Mouse (Mus musculus) liver, postnatal 0 days (tissue): Measurements from ENCODE around the gene Pgap3. TPM values are rescaled to one million over a fixed set of nuclear protein-coding genes. Genes with fewer than 3 reads are reported as not detected.

Experiments used
- ATAC-seq: fragments of 200-750 bp; cut with Nextera tagmentation; 2 replicates; pipeline ENCODE4 v1.8.0; 2017; ENCODE audit warnings: mild to moderate bottlenecking, moderate library complexity
- DNase-seq: peaks from one replicate; pipeline ENCODE4 v3.0.0-alpha.2; 2016
- H3K27ac ChIP-seq: fragments of 300-500 bp; sonication (generic); 2 replicates; pipeline ENCODE4 v1.5.1; 2014; ENCODE audit warnings: antibody characterized with exemption, moderate library complexity, mild to moderate bottlenecking, low read depth
- H3K27me3 ChIP-seq: fragments of 300-500 bp; sonication (generic); 2 replicates; pipeline ENCODE4 v1.6.1; 2014; ENCODE audit warnings: low read length, control low read depth, mixed read lengths; ENCODE audit not compliant: insufficient read depth
- H3K36me3 ChIP-seq: fragments of 300-500 bp; sonication (generic); replicated peaks from 2 replicates; pipeline ENCODE4 v1.6.1; 2014; ENCODE audit warnings: mild to moderate bottlenecking, control low read depth, low read length, moderate library complexity, mixed read lengths; ENCODE audit not compliant: insufficient read depth
- H3K4me1 ChIP-seq: fragments of 300-500 bp; sonication (generic); 2 replicates; pipeline ENCODE4 v1.6.1; 2014; ENCODE audit warnings: antibody characterized with exemption, mild to moderate bottlenecking, control low read depth; ENCODE audit not compliant: insufficient read depth
- H3K4me2 ChIP-seq: fragments of 300-500 bp; sonication (generic); 2 replicates; pipeline ENCODE4 v1.6.1; 2014; ENCODE audit warnings: low read depth, mild to moderate bottlenecking, low read length, moderate library complexity, mixed read lengths
- H3K4me3 ChIP-seq: fragments of 300-500 bp; sonication (generic); 2 replicates; pipeline ENCODE4 v1.5.1; 2014; ENCODE audit warnings: low read depth, low read length
- H3K9ac ChIP-seq: fragments of 300-500 bp; sonication (generic); replicated peaks from 2 replicates; pipeline ENCODE4 v1.6.1; 2014; ENCODE audit warnings: mild to moderate bottlenecking, moderate library complexity
- H3K9me3 ChIP-seq: fragments of 300-500 bp; sonication (generic); 2 replicates; pipeline ENCODE4 v1.6.1; 2016; ENCODE audit warnings: mild to moderate bottlenecking, control low read depth, low read length, mixed read lengths
- CTCF ChIP-seq: sonication (generic); IDR thresholded peaks from 2 replicates; pipeline ENCODE4 v1.5.1; 2016; ENCODE audit warnings: antibody characterized with exemption, low read depth
- EP300 ChIP-seq: IDR thresholded peaks from 2 replicates; pipeline ENCODE4 v1.6.1; 2016; ENCODE audit warnings: antibody characterized with exemption, low read depth, mild to moderate bottlenecking
- WGBS: fragments of 180-500 bp; shearing (Covaris S2); extraction: QIAGEN DNeasy Blood & Tissue Kit; methylation state at CpG from one replicate; pipeline ENCODE4 v1.1.7; 2014; ENCODE audit not compliant: insufficient replicate concordance; 5-methylcytosine and 5-hydroxymethylcytosine counted together
- polyA plus RNA-seq: library from polyadenylated mRNA; unstranded; fragments of >200 nt; fragmentation: Nextera tagmentation; extraction: Ambion mirVana; gene quantifications from 2 replicates; pipeline ENCODE4 v1.2.1, GENCODE M21; 2015

Pgap3 gene
- polyA plus RNA-seq, 1 experiment from 2014 or later = 3.0 TPM

DNA sequence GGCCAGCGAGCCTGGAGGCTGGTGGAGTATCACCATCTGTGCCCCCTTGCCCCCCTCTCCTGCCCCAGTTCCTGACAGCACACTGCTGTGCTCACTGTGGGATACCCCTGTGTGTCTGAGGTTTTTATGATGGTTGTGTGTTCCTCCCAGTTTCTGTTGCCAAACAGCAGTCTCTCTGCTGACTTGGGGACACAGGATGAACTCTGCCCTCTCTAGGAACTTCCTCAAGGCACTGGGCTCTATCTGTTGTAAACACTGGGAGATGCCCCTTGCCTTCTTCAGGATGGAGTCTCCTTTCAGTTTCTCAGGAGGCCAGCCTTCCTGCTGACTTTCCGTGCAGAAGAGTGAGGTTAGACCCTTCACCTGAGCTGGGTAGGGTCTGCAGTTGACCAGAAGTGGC is 13.9 kb upstream of the Pgap3 start:
- peak overlapping the region; percentile 75; the same call in 1 of the 2 replicates for H3K4me2 ChIP-seq
- H3K4me3 ChIP-seq = no peak overlapping the region
- no peaks in the 10 kb centered on the region for H3K9me3 ChIP-seq
- ATAC-seq = no peak
- 32% methylated on average over 2 of the region's 2 CpGs for WGBS
- TF ChIP-seq CTCF = no peak
- no peak for TF ChIP-seq EP300
- no peak overlapping the region for H3K27ac ChIP-seq
- no peaks in the 10 kb centered on the region for H3K36me3 ChIP-seq
- DNase-seq = no peak
- H3K9ac ChIP-seq = no peak overlapping the region
- H3K4me1 ChIP-seq = no peaks in the 10 kb centered on the region; the same call in none of the 2 replicates
- H3K27me3 ChIP-seq = peaks cover 39% of the 10 kb centered on the region

DNA sequence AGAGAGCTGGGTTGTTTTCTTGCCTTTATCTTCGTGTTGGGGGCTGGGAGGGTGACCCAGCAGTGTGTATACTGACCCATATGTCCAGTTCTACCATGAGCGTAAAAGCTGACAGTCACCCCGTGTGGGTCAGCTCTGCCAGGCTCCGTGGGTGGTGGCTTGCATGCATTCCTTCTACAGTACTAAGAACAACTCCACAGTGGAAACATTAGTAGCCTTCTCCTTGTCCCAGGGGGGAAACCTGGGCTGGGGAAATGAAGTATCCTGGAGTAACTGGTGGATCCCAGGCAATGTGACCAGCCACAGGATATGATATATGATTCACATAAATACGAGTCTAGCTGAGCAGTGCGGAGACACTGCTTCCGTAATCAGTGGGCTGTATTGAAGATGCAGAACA is 13.4 kb upstream of the Pgap3 start:
- Histone ChIP-seq H3K27me3 (peaks cover 39% of the 10 kb centered on the region), H3K4me2 (peak overlapping the region; percentile 75), H3K9ac (no peak overlapping the region), H3K27ac (no peak overlapping the region), H3K9me3 (no peaks in the 10 kb centered on the region), H3K4me3 (no peak overlapping the region), H3K4me1 (no peaks in the 10 kb centered on the region; the same call in none of the 2 replicates), H3K36me3 (no peaks in the 10 kb centered on the region)
- ATAC-seq (no peak), DNase-seq (no peak)
- TF ChIP-seq CTCF = no peak
- TF ChIP-seq EP300 = no peak
- WGBS = 25% methylated on average over 7 of the region's 7 CpGs

DNA sequence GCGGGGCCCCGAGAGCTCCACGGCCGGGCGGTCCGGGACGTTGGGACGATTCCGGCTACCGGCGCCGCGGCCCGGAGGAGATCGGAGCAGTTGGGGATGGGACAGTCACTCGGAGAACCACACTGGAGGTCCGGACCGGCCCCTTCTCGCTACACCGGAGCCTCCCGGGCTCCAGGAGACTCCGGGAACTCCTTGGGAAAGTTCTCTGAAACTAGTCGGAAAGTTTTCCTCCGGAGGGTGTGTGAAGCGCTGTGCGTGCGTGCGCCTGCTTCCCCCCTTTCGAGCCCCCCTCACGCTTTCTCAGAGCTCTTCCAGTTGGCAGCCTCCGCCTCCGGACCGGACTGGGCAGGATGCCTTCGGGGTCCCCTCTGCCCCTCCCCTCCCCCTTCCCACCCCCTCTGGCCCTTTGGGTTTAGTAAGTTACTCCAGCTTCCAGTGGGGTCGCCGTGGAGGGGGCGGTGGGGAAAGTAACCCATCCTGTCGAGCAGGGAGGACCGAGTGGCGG is 12.6 kb upstream of the Pgap3 start:
- H3K4me2 ChIP-seq = peak overlapping the region; percentile 75
- peak; percentile 62; the same call in 1 of the 2 replicates for ATAC-seq
- peak overlapping the region; percentile 39; the same call in 1 of the 2 replicates for H3K27ac ChIP-seq
- H3K36me3 ChIP-seq = no peaks in the 10 kb centered on the region
- peak overlapping the region; percentile 58 for H3K4me3 ChIP-seq
- TF ChIP-seq EP300 = no peak
- TF ChIP-seq CTCF = no peak
- H3K9ac ChIP-seq = peak overlapping the region; percentile 65
- no peaks in the 10 kb centered on the region; the same call in none of the 2 replicates for H3K4me1 ChIP-seq
- H3K27me3 ChIP-seq = peaks cover 39% of the 10 kb centered on the region
- no peak for DNase-seq
- H3K9me3 ChIP-seq = no peaks in the 10 kb centered on the region
- WGBS = 1% methylated on average over 39 of the region's 40 CpGs

DNA sequence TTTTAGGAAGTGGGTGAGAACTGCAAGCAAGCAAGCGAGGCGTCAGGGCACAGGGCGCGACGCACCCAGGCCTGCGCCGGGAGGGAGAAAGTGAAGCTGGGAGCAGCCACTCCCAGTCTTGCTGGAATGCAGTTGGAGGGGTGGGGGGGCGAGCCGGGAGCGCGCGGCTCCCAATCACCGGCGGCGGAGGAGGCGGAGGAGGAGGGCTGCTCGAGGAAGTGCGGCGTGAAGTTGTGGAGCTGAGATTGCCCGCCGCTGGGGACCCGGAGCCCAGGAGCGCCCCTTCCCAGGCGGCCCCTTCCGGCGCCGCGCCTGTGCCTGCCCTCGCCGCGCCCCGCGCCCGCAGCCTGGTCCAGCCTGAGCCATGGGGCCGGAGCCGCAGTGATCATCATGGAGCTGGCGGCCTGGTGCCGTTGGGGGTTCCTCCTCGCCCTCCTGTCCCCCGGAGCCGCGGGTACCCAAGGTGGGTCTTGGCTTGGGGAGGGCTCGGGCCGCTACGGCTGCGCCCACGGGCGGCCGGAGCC is 12.0 kb upstream of the Pgap3 start, which contains the start of gene Erbb2:
Gene Erbb2 (plus strand): TSS at position 198 of the 524 bp plus-strand sequence.
- Histone ChIP-seq H3K9me3 (no peaks in the 10 kb centered on the region), H3K4me1 (no peaks in the 10 kb centered on the region; the same call in none of the 2 replicates), H3K27ac (peak within 1 kb of the TSS; percentile 39; the same call in 1 of the 2 replicates), H3K4me2 (peak within 1 kb of the TSS; percentile 75), H3K36me3 (no peaks in the 10 kb centered on the region), H3K9ac (peak within 1 kb of the TSS; percentile 65), H3K27me3 (peaks cover 39% of the 10 kb centered on the region), H3K4me3 (peak within 1 kb of the TSS; percentile 58)
- ATAC-seq (peak; percentile 81), DNase-seq (peak; percentile 72)
- 1% methylated on average over 32 of the region's 49 CpGs for WGBS
- TF ChIP-seq EP300 = no peak
- no peak for TF ChIP-seq CTCF

DNA sequence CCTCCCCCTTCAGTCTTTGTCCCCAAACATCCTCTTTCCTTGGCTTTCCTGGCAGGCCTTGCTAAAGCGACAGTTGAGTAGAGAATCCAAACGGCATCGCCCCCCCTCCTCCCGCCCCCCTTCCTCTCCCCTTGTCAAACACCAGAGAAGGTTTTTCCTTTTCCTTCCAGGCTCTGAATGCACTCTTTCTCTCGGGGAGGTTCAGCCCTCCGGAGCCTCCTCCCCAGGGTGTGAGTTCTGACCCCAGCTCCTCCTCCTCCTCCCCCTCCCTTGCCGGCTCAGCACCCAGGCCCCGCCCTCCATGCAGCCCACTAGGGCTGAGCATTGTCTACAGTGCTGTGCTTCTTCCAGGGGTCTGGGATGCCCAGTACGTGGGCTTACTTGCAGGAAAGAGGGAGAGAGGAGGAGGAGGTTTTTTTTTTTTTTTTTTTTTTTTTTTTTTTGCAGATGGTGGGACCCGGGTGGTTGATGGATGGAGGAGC is 9.1 kb upstream of the Pgap3 start:
- DNase-seq = no peak
- no peak overlapping the region for H3K27ac ChIP-seq
- no peak overlapping the region; the same call in 1 of the 2 replicates for H3K9ac ChIP-seq
- H3K4me1 ChIP-seq = no peaks in the 10 kb centered on the region; the same call in none of the 2 replicates
- H3K36me3 ChIP-seq = no peaks in the 10 kb centered on the region
- H3K27me3 ChIP-seq = peaks cover 35% of the 10 kb centered on the region
- no peak for TF ChIP-seq EP300
- no peak for TF ChIP-seq CTCF
- no peak overlapping the region for H3K4me2 ChIP-seq
- H3K4me3 ChIP-seq = no peak overlapping the region
- H3K9me3 ChIP-seq = no peaks in the 10 kb centered on the region
- ATAC-seq = no peak
- WGBS = 7% methylated on average over 10 of the region's 10 CpGs

DNA sequence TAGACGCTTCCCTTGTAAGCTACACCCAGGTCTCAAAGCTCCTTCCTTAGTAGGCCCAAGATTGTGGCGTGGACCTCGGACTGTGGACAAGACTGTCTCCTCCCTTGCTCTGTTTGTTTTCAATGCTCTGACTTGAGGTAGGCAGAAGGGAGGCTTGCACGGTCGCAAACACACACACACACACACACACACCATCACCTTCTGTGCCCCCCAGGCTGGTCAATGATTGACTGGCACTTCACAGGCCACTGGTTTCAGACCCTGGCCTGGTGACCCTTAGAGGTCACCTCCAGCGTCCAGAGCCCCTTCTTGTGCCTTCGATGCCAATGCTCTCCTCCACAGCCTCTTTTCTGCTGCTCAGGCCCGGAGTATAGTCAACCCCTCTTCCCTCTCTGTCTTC is 8.6 kb upstream of the Pgap3 start:
- no peak for DNase-seq
- H3K4me1 ChIP-seq = no peaks in the 10 kb centered on the region; the same call in none of the 2 replicates
- no peak overlapping the region for H3K9ac ChIP-seq
- 45% methylated on average over 8 of the region's 8 CpGs for WGBS
- no peak overlapping the region for H3K4me2 ChIP-seq
- H3K36me3 ChIP-seq = no peaks in the 10 kb centered on the region
- H3K27ac ChIP-seq = no peak overlapping the region
- no peak for ATAC-seq
- no peak overlapping the region for H3K4me3 ChIP-seq
- peaks cover 31% of the 10 kb centered on the region for H3K27me3 ChIP-seq
- H3K9me3 ChIP-seq = no peaks in the 10 kb centered on the region
- TF ChIP-seq CTCF = no peak
- no peak for TF ChIP-seq EP300
